Mouse (Mus musculus) stomach, postnatal 0 days (tissue): ENCODE measurements around the gene Setd2.

ENCODE experiments used
- CTCF ChIP-seq: IDR thresholded peaks from 2 replicates; pipeline ENCODE4 v1.5.1; 2016; ENCODE audit warnings: antibody characterized with exemption, low read depth, mild to moderate bottlenecking, moderate library complexity
- EP300 ChIP-seq: optimal IDR thresholded peaks from 2 replicates; pipeline ENCODE3; 2016; ENCODE audit warnings: antibody characterized with exemption

DNA sequence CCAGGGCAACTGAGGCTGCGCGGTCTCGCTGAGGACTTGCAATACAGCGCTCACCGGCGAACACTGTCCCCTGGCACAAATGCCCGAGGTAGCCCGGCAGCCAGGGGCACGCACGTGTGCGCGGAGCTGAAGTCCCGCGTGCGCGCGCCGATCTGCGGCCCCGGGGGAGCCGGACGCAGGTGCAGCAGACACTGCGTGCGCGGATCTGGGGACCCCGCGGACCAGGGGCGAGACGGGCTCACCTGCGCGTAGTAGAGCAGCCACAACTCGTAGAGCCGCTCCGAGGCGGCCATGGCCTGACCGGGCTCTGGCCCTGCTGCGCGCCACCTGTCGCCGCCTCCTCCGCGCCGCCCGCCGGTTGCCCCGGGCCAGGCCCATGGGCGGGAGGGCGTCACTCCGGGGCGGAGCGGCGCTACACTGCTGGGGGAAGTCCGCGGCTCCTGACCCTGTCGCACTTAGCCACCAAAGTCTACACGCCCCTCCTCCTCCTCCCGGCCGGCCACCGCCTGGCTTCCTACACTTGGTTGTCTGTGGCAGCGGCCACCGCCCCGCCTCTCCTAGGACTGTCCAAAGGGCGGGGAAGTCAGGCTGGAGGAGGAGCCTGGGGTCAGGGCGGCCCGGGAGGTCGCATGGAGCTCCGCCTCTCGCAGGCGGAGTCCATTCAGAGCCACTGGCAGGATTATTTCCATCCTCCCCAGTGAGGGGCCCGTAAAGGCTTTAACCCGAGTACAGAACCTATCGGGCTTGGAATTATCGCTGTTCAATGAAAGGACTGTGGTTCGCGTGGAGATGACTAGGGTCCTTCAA lies 121.5 kb downstream of the Setd2 start, which contains the start of gene Nbeal2:
- peak; percentile 20; the same call in 1 of the 2 replicates for TF ChIP-seq CTCF
- no peak for TF ChIP-seq EP300
